Mouse (Mus musculus): ENCODE results near the gene Suz12. TPM values are rescaled to one million over a fixed set of nuclear protein-coding genes. Genes with fewer than 3 reads are reported as not detected.
"Not testable (repeated sequence)": the region's sequence is repeated elsewhere in the genome, so short reads cannot be mapped to it uniquely, and the experiment has no call there.

The Suz12 gene
- polyA plus RNA-seq, 1 experiment, result 23.4 TPM

- no peak for TF ChIP-seq POLR2A (IDR thresholded peaks at IDR 0.05; ENCODE audit: borderline replicate concordance, insufficient read depth, low read length)
- TF ChIP-seq CTCF (IDR thresholded peaks at IDR 0.05; ENCODE audit: borderline replicate concordance, insufficient read depth, low read depth, low read length), result no peak
- DNase-seq, result no peak
- Histone ChIP-seq H3K4me3 (replicated peaks; ENCODE audit: insufficient read depth, low read depth, low read length) (no peak overlapping the region), H3K27ac (ENCODE audit: insufficient read depth, low read length) (no peak overlapping the region), H3K27me3 (ENCODE audit: control insufficient read depth, insufficient read depth, low read length) (no peaks in the 10 kb centered on the region), H3K4me1 (ENCODE audit: control insufficient read depth, insufficient read depth, low read length) (no peaks in the 10 kb centered on the region)
- WGBS, result 87% methylated on average over 5 of the region's 5 CpGs
These were observed 60.3 kb downstream of the Suz12 start for GRCm38 (mm10) chr11:80053171-80053570.

DNA sequence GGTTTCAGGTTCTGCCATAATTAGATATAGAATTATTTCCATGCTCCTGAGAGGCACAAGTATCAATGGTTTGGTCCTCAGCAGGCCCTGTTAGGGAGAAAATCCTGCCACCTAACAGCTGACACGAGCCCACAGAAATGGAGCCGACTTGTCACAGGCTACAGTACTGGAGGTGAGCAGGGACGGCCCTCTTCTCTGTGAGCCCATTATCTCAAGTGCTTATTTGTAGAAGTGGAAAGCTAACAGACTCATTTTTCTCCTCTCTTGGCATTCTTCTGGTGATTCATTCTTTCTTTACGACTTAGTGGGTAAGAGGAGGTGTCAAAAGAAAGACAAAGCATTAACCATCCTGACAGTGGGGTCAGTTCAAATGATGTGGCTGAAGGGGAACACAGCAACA is 61.8 kb downstream of the Suz12 start:
- H3K4me3 ChIP-seq (replicated peaks; ENCODE audit: insufficient read depth, low read depth, low read length), result no peak overlapping the region
- no peaks in the 10 kb centered on the region for H3K4me1 ChIP-seq (ENCODE audit: control insufficient read depth, insufficient read depth, low read length)
- no peaks in the 10 kb centered on the region for H3K27me3 ChIP-seq (ENCODE audit: control insufficient read depth, insufficient read depth, low read length)
- no peak for TF ChIP-seq CTCF (IDR thresholded peaks at IDR 0.05; ENCODE audit: borderline replicate concordance, insufficient read depth, low read depth, low read length)
- no peak for TF ChIP-seq POLR2A (IDR thresholded peaks at IDR 0.05; ENCODE audit: borderline replicate concordance, insufficient read depth, low read length)
- no peak for DNase-seq
- WGBS, result 90% methylated on average over 4 of the region's 4 CpGs
- no peak overlapping the region for H3K27ac ChIP-seq (ENCODE audit: insufficient read depth, low read length)

DNA sequence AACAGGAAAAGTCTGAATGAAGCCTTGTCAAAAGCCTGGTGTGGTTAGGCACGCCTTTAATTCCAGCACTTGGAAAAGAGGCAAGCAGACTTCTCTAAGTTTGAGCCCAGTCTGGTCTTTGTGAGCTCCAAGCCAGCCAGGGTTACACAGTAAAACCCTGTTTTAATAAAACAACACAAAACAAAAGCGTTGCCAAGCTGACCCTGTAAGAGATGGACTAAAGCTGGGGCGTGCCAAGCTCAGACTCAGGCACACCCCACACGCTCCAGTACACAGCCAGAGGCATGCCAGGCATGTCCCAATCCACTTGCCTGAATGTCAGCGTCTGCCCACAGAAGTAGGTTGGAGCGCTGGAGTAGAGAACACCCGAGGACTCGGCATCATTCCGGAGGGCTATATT is 63.2 kb downstream of the Suz12 start:
- 85% methylated on average over 9 of the region's 9 CpGs for WGBS
- no peak overlapping the region for H3K4me3 ChIP-seq (replicated peaks; ENCODE audit: insufficient read depth, low read depth, low read length)
- TF ChIP-seq POLR2A (IDR thresholded peaks at IDR 0.05; ENCODE audit: borderline replicate concordance, insufficient read depth, low read length) (no peak), CTCF (IDR thresholded peaks at IDR 0.05; ENCODE audit: borderline replicate concordance, insufficient read depth, low read depth, low read length) (no peak)
- no peaks in the 10 kb centered on the region for H3K27me3 ChIP-seq (ENCODE audit: control insufficient read depth, insufficient read depth, low read length)
- DNase-seq, result peak in 1 of 2 experiments; percentile 7
- H3K4me1 ChIP-seq (ENCODE audit: control insufficient read depth, insufficient read depth, low read length), result no peaks in the 10 kb centered on the region
- no peak overlapping the region for H3K27ac ChIP-seq (ENCODE audit: insufficient read depth, low read length)

DNA sequence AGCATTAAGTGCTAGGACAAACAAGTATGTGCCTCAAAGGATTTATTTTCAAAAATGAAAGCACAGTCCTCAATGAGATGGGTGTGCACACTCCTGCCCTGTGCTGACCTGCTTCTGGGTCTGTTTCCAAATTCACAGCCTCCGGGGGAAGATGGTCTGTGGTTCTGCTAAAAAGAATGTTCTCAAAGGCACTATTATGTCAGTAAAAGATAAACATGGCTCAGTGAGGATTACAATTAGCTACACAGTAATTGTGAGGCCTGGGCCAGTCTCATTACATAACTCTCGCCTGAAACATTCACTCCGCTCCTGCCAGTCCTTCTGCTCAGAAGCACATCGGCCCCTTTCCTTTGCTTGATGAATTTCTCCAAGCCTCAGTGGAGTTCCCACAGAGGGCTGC is 69.3 kb downstream of the Suz12 start:
- DNase-seq, result peak in 1 of 2 experiments; percentile 34
- Histone ChIP-seq H3K27ac (ENCODE audit: insufficient read depth, low read length) (no peak overlapping the region), H3K4me1 (ENCODE audit: control insufficient read depth, insufficient read depth, low read length) (no peaks in the 10 kb centered on the region), H3K4me3 (replicated peaks; ENCODE audit: insufficient read depth, low read depth, low read length) (no peak overlapping the region), H3K27me3 (ENCODE audit: control insufficient read depth, insufficient read depth, low read length) (no peaks in the 10 kb centered on the region)
- 60% methylated on average over 4 of the region's 4 CpGs for WGBS
- TF ChIP-seq POLR2A (IDR thresholded peaks at IDR 0.05; ENCODE audit: borderline replicate concordance, insufficient read depth, low read length), result no peak
- TF ChIP-seq CTCF (IDR thresholded peaks at IDR 0.05; ENCODE audit: borderline replicate concordance, insufficient read depth, low read depth, low read length), result no peak

- not testable (repeated sequence) for H3K4me1 ChIP-seq (ENCODE audit: control insufficient read depth, insufficient read depth, low read length); H3K27ac ChIP-seq (ENCODE audit: insufficient read depth, low read length); H3K27me3 ChIP-seq (ENCODE audit: control insufficient read depth, insufficient read depth, low read length); DNase-seq; H3K4me3 ChIP-seq (replicated peaks; ENCODE audit: insufficient read depth, low read depth, low read length)
- 91% methylated on average over 4 of the region's 4 CpGs for WGBS
These were observed 73.5 kb downstream of the Suz12 start for GRCm38 (mm10) chr11:80066373-80066772.

DNA sequence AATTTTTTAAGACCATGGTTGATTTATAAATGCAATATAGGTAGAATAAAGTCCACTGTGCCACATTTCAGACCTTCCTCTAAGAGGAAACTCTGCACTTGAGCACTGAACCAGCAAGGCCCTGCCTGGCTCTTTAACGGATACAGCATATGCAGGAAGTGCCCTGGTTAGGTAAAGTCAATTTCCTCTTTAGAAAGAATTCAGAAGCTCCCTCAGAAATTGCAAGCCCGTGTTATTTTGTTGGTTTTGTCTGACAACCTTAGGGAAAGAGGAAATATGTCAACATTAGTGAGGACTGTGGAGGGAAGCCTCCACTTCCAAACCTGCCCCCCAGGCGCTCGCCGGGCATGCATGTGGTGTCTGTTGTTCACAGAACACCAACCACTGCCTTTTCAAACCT is 74.7 kb downstream of the Suz12 start:
- H3K4me1 ChIP-seq (ENCODE audit: control insufficient read depth, insufficient read depth, low read length), result no peaks in the 10 kb centered on the region
- no peak for DNase-seq
- 93% methylated on average over 5 of the region's 5 CpGs for WGBS

GRCm38 (mm10) chr11:80069815-80070214 is 76.9 kb downstream of the Suz12 start:
- TF ChIP-seq CTCF (IDR thresholded peaks at IDR 0.05; ENCODE audit: borderline replicate concordance, insufficient read depth, low read depth, low read length) (no peak), POLR2A (IDR thresholded peaks at IDR 0.05; ENCODE audit: borderline replicate concordance, insufficient read depth, low read length) (no peak)
- H3K4me3 ChIP-seq (replicated peaks; ENCODE audit: insufficient read depth, low read depth, low read length), result no peak overlapping the region
- no peaks in the 10 kb centered on the region for H3K4me1 ChIP-seq (ENCODE audit: control insufficient read depth, insufficient read depth, low read length)
- DNase-seq, result no peak
- H3K27ac ChIP-seq (ENCODE audit: insufficient read depth, low read length), result no peak overlapping the region
- H3K27me3 ChIP-seq (ENCODE audit: control insufficient read depth, insufficient read depth, low read length), result no peaks in the 10 kb centered on the region
- 46% methylated on average over 3 of the region's 3 CpGs for WGBS

More for the DNA sequence above, 74.7 kb downstream of the Suz12 start:
- no peaks in the 10 kb centered on the region for H3K27me3 ChIP-seq (ENCODE audit: control insufficient read depth, insufficient read depth, low read length)
- no peak overlapping the region for H3K4me3 ChIP-seq (replicated peaks; ENCODE audit: insufficient read depth, low read depth, low read length)
- H3K27ac ChIP-seq (ENCODE audit: insufficient read depth, low read length), result no peak overlapping the region
- TF ChIP-seq CTCF (IDR thresholded peaks at IDR 0.05; ENCODE audit: borderline replicate concordance, insufficient read depth, low read depth, low read length) (no peak), POLR2A (IDR thresholded peaks at IDR 0.05; ENCODE audit: borderline replicate concordance, insufficient read depth, low read length) (no peak)

- 96% methylated on average over 2 of the region's 2 CpGs for WGBS
- DNase-seq, result no peak
- Histone ChIP-seq H3K4me1 (ENCODE audit: control insufficient read depth, insufficient read depth, low read length) (no peaks in the 10 kb centered on the region), H3K27ac (ENCODE audit: insufficient read depth, low read length) (no peak overlapping the region), H3K4me3 (replicated peaks; ENCODE audit: insufficient read depth, low read depth, low read length) (no peak overlapping the region), H3K27me3 (ENCODE audit: control insufficient read depth, insufficient read depth, low read length) (no peaks in the 10 kb centered on the region)
- TF ChIP-seq POLR2A (IDR thresholded peaks at IDR 0.05; ENCODE audit: borderline replicate concordance, insufficient read depth, low read length) (no peak), CTCF (IDR thresholded peaks at IDR 0.05; ENCODE audit: borderline replicate concordance, insufficient read depth, low read depth, low read length) (no peak)
These were observed 78.1 kb downstream of the Suz12 start for GRCm38 (mm10) chr11:80071039-80071438.
